Mouse (Mus musculus) midbrain, embryonic 11.5 days (tissue): ENCODE measurements at regions not wholly inside any gene's neighbourhood (a gene's known extent, or its start where the extent isn't known, plus 50 kb on each side); places are given as distances from the start of the nearest gene placed in this dataset.
"Not testable (repeated sequence)": the region's sequence is repeated elsewhere in the genome, so short reads cannot be mapped to it uniquely, and the experiment has no call there.

Source experiments
- ATAC-seq: fragments of 200-750 bp; cut with Nextera tagmentation; 2 replicates; pipeline ENCODE4 v1.8.0; 2017; ENCODE audit warnings: moderate TSS enrichment, moderate library complexity; ENCODE audit not compliant: low FRiP score
- DNase-seq: peaks from one replicate; pipeline ENCODE4 v3.0.0; 2015; ENCODE audit warnings: low spot score; ENCODE audit errors: missing footprints
- H3K27ac ChIP-seq: fragments of 300-500 bp; sonication (generic); 2 replicates; pipeline ENCODE4 v1.5.1; 2014; ENCODE audit warnings: low read depth, low read length
- H3K27me3 ChIP-seq: fragments of 300-500 bp; sonication (generic); 2 replicates; pipeline ENCODE4 v1.6.1; 2014; ENCODE audit warnings: mild to moderate bottlenecking, low read length, moderate library complexity, mixed read lengths; ENCODE audit not compliant: control insufficient read depth, insufficient read depth
- H3K36me3 ChIP-seq: fragments of 300-500 bp; sonication (generic); 2 replicates; pipeline ENCODE4 v1.6.1; 2014; ENCODE audit warnings: mild to moderate bottlenecking, low read length, moderate library complexity, mixed read lengths; ENCODE audit not compliant: control insufficient read depth, insufficient read depth
- H3K4me1 ChIP-seq: fragments of 300-500 bp; sonication (generic); 2 replicates; pipeline ENCODE4 v1.6.1; 2014; ENCODE audit warnings: low read length; ENCODE audit not compliant: control insufficient read depth, insufficient read depth
- H3K4me2 ChIP-seq: fragments of 300-500 bp; sonication (generic); 2 replicates; pipeline ENCODE4 v1.6.1; 2014; ENCODE audit warnings: mild to moderate bottlenecking, moderate library complexity
- H3K4me3 ChIP-seq: fragments of 300-500 bp; sonication (generic); 2 replicates; pipeline ENCODE4 v1.5.1; 2014; ENCODE audit warnings: low read depth, low read length
- H3K9ac ChIP-seq: fragments of 300-500 bp; sonication (generic); 2 replicates; pipeline ENCODE4 v1.6.1; 2014; ENCODE audit warnings: low read length
- H3K9me3 ChIP-seq: fragments of 300-500 bp; sonication (generic); 2 replicates; pipeline ENCODE4 v1.6.1; 2016; ENCODE audit warnings: low read length; ENCODE audit not compliant: control insufficient read depth
- WGBS: fragments of 180-500 bp; shearing (Covaris S2); extraction: QIAGEN DNeasy Blood & Tissue Kit; methylation state at CpG from one replicate; pipeline ENCODE4 v1.1.7; 2014; 5-methylcytosine and 5-hydroxymethylcytosine counted together

DNA sequence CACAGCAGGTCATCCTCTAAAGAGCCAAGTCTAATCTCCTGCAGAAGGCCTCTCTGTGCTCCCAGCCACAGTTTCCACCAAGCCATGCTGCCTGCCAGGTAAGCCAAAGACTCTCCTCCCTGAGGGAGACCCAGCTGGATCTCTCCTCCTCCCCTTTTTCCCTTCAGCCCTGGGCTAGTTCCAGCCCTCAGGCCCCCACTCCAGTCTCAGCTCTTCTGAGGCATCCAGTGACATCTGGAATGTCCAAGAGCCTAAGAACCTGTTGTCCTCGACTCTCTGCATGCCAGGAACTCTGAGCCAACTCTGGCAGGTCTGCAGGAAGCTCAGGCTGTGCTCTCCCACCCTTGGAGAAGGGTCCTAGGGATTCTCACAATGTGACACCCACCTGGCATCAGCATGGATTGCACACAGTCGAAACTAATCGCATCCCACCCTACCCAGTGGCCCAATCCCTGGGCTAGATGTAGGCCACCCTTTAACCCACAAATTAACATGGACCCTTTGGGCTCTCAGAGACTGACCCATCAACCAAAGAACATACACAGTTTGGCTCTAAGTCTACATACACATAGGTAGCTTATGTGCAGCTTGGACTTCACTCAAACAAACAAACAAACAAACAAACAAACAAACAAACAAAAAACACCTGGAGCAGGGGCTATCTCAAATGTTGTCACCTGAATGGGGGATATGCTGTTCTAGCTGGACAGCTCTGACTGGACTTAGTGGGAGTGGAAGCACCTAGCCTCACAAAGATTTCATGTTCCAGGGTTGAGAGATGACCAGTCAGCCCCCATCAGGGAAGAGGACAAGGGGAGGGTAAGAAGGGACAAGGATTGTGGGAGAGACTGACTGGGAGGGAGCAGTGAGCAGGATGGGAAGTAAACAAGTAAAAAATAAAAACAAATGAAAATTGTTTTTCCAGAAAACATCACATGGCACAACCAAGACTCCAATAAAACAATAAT is 57.9 kb upstream of the Zfp709 start:
- WGBS: 66% methylated on average over 3 of the region's 3 CpGs
- not testable (repeated sequence) for H3K9me3 ChIP-seq, H3K9ac ChIP-seq, H3K36me3 ChIP-seq, H3K27ac ChIP-seq, H3K4me1 ChIP-seq, H3K27me3 ChIP-seq, H3K4me3 ChIP-seq, H3K4me2 ChIP-seq
- DNase-seq (peak; percentile 39), ATAC-seq (peak; percentile 62)

DNA sequence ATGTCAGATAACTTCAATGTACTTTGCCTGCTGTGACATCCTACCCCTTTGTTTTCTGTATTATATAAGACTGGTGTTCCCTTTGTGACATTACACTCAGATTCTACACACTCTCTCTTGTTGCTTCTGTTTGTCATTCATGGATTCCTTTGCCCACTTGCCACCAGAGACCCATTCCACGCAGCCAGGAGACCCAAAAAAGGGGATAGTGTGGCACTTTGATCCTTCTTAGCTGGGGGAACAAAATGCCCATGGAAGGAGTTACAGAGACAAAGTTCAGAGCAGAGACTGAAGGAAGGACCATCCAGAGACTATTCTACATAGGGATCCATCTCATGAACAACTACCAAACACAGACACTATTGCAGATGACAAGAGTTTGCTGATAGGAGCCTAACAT is 59.1 kb upstream of the Zfp709 start:
- 64% methylated on average over 1 of the region's 1 CpGs for WGBS
- not testable (repeated sequence) for H3K27me3 ChIP-seq, H3K36me3 ChIP-seq, H3K4me1 ChIP-seq, H3K27ac ChIP-seq, H3K4me2 ChIP-seq, ATAC-seq, H3K9me3 ChIP-seq, H3K9ac ChIP-seq, H3K4me3 ChIP-seq
- peak; percentile 76 for DNase-seq

DNA sequence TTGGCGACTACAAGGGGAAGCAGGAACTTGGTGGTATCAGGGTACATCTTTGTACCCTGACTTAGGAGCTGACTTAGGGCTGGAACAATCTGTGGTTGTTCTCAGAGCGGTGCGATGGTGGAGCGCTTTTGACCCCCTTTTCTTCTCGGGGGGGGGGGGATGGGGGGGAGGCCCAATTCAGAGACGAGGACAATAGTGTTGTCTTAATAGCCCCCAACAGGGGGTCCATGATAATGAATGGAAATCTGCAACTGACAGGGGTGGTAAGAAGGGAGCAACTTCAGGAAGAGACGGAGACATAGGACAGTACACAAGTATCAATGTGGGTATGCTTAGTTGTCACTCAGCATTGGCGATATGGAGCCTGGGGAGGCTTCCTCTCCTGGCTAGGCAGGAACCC is 61.9 kb upstream of the Zfp709 start:
- not testable (repeated sequence) for H3K36me3 ChIP-seq, H3K27ac ChIP-seq, H3K4me3 ChIP-seq, H3K4me1 ChIP-seq, H3K9ac ChIP-seq, H3K9me3 ChIP-seq, H3K4me2 ChIP-seq, H3K27me3 ChIP-seq
- DNase-seq (peak; percentile 59), ATAC-seq (peak; percentile 57)
- 83% methylated on average over 8 of the region's 8 CpGs for WGBS

- WGBS: 88% methylated on average over 9 of the region's 9 CpGs
- not testable (repeated sequence) for H3K4me2 ChIP-seq, H3K9ac ChIP-seq, H3K4me1 ChIP-seq, H3K27me3 ChIP-seq, H3K9me3 ChIP-seq, H3K36me3 ChIP-seq, H3K4me3 ChIP-seq, H3K27ac ChIP-seq
- DNase-seq: peak; percentile 68
- ATAC-seq: peak; percentile 71
Observed at GRCm38 (mm10) chr8:71819381-71819780, 62.4 kb upstream of the Zfp709 start.

GRCm38 (mm10) chr8:71816272-71817034 is 65.4 kb upstream of the Zfp709 start:
- not testable (repeated sequence) for H3K4me2 ChIP-seq, H3K27me3 ChIP-seq, H3K9me3 ChIP-seq, H3K4me3 ChIP-seq, H3K4me1 ChIP-seq, H3K36me3 ChIP-seq, H3K9ac ChIP-seq, H3K27ac ChIP-seq
- 90% methylated on average over 19 of the region's 20 CpGs for WGBS
- DNase-seq: peak; percentile 28
- ATAC-seq: 0 out of 2 replicates have a peak, but pooled peaks have one; percentile 30

- peak; percentile 57 for DNase-seq
- H3K9me3 ChIP-seq, H3K4me1 ChIP-seq, H3K4me3 ChIP-seq, H3K4me2 ChIP-seq, H3K27me3 ChIP-seq, H3K36me3 ChIP-seq, ATAC-seq, H3K27ac ChIP-seq, H3K9ac ChIP-seq: not testable (repeated sequence)
- WGBS: 93% methylated on average over 5 of the region's 5 CpGs
Observed at GRCm38 (mm10) chr8:71815813-71816212, 66.0 kb upstream of the Zfp709 start.

DNA sequence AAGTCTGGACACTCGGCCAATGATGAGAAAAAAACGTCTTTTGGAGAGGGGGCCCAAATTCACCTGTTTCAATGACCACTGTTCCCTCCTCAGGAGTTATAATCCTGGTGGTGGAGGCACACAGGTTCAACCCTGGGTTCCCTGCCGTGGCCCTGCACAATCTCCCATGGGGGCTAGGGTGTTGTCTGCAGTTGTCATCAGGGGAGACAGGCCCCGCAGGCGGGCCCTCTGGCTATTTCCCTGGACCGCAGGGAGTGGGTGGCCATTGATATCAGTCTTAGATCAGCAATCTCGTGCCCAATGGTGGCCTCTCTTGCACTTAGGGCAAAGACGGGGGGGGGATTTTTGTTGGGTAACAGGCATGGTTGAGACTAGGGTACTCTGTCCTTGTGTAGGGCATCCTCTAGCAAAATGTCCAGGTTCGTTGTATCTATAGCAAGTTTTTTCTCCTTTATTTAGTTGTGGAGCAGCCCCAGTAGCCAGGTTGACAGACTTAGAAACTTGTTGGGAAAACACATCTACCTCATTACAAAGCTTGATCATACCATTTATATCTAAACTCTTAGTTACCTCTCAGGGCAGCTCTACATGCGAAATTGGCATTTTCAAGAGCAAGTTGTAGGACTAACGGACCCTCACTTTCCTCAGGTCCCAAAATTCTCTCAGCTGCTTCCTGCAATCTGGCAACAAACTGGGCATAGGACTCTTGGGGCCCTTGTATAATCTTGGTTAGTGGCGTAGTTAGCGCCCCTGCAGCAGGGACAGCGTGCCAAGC is 66.9 kb upstream of the Zfp709 start:
- not testable (repeated sequence) for H3K36me3 ChIP-seq, H3K9me3 ChIP-seq, H3K4me1 ChIP-seq, H3K9ac ChIP-seq, H3K27ac ChIP-seq, H3K4me2 ChIP-seq, ATAC-seq, H3K4me3 ChIP-seq, H3K27me3 ChIP-seq
- peak; percentile 66 for DNase-seq
- WGBS: 91% methylated on average over 14 of the region's 14 CpGs

GRCm38 (mm10) chr8:71813889-71814288 is 67.9 kb upstream of the Zfp709 start:
- peak; percentile 49 for DNase-seq
- not testable (repeated sequence) for H3K27me3 ChIP-seq, H3K4me1 ChIP-seq, ATAC-seq, H3K4me3 ChIP-seq, H3K9ac ChIP-seq, H3K4me2 ChIP-seq, H3K36me3 ChIP-seq, H3K9me3 ChIP-seq, H3K27ac ChIP-seq
- WGBS: 88% methylated on average over 4 of the region's 4 CpGs
